Mouse (Mus musculus): ENCODE measurements at regions not wholly inside any gene's neighbourhood (a gene's known extent, or its start where the extent isn't known, plus 50 kb on each side); places are given as distances from the start of the nearest gene placed in this dataset.

DNA sequence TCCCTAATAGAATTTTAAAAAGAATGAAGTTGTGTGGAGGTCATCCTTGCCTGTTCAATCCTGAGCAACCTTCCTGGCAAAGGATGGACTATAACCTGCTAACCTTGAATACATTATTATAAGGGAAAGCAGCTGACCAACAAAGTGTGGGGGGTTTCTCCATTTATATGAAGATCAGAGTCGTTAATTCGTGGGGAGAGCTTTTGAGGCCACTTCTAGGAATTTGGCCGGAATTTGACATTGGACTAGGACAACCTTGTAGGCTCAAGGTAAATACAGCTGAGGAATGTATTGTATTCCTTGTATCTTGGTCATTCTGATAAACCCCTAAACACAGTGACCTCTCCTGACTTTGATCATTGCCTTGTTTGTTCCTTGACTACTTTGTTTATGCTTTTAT is 56.9 kb downstream of the Klf4 start:
- no peak for DNase-seq (ENCODE audit: low spot score)

DNA sequence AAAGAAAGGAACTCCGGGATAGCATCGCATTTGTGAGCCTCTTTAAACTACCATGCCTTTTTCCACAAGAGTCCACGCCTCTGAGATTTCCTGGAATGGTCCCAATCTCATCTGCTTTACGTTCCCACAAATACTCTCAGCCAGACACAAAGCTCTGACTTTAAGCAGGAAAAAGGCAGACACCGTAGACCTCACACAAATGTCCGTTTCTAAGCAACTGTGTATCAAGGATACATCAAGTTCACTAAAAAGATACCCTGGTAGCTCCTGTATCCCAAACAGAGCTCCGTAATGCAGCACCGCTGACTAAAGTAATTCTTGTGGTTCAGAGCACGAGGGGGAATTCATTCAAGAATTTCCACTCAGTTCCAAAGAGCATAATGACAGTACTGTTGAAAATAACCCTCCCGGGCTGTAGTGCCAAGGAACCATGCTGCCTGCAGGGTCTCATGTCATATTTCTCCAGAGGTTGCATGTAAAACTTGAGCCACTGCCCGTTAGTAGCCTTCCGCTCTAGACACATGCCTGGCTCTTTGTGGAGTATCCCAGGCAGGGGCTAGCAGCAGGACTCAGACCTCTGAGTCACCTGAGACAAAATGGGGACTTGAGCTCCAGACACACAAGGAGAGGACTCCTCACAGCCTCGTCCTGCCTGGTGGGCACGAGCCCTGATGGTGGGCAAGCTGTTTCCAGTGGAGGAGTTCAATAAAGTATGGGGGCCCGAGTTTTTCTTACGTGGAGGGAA is 58.0 kb downstream of the Klf4 start:
- DNase-seq (ENCODE audit: low spot score): no peak

DNA sequence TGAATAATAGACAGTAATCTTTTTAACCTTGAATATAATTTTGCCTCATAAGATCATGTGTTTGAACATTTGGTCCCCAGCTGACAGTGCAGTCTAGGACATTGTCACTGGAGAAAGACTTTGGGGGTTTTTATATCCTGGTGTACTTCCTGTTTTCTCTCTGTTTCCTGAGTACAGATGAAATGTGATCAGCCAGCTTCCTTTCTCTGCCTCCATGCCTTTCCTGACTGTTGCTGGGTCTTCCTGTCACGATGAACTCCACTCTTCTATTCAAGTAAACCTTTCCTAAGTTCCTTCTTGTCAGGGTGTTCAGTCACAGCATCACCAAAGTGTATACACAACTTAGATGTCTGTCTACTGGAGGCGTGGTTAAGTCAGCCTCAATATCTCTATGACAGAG is 59.6 kb downstream of the Klf4 start:
- no peak for DNase-seq (ENCODE audit: low spot score)

DNA sequence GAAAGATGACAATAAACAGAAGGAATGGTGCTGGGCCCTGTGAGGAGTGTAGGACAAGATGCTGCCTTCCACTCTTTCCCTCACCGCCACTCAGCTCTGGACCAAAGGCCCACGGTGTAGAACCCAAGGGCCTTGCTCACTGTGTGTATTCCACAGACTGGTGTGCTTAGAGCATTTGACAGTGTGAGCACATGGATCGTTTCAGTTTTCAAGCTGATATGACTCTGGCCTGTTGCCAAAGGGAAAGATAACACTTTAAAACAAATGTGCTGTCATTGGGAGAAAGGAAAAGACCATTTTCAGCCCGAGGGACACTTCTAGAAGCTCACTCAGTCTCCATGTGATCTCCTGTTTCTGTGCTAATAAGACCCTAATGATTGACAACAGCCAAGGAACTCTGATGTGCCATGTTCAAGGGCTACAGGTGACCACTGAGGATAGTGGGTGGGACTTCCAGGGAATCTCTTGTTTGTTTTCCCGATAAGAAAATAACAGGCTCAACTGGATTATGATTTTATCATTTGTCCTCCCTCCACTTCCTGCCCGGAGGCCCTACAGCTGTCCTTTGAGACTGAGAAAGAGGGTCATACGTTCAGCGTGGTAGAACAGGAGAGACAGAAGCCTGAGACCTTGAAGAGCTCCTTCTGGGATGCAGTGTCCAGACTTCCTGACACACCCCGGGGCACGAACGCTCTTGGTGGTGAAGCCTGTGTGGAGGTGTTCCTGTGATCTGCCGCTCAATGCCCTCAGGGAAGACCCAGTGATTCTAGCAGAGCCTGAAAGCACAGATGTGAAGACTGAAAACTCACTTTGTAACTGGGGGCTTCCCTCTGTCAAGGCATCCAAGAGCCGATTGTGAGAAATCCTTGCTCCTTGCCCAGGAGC is 61.2 kb downstream of the Klf4 start:
- no peak for DNase-seq (ENCODE audit: low spot score)

DNA sequence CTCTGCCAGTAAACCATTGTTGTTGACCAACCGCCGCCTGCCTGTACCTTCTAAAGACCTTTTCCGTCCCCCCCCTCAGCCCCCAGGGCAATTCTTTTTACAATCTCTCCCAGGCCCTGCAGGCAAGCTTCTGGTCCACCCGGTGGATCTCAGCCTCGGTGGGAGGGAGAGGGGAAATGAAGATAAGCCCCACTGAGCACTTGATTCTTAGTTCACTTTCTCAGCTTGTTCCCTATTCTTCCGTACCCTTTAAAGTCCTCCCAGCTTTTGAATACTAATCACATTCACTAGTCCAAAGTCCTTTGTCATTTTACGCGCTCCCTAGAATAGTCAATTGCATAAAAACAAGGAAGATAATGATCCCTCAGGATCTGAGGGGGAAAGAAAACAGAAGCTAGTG is 68.1 kb downstream of the Klf4 start:
- DNase-seq (ENCODE audit: low spot score): no peak

DNA sequence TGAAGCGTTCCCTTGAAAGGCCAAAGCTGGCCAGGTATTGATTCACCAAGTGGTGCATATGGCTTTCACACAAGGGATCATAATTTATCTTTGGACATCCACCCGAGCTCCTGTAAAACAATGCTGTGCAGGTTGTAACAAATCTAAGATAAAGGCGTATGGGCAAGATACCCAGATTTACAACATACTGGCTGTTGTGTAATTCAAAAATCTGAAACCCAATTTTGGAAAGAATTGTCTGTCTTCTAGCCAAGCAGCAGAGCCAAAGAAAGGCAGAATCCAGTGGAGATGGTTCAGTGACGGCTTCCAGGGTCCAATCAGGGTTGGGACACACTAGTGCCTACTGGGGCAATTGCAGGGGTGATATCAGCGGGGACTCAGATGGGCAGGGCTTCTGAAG is 70.3 kb downstream of the Klf4 start:
- DNase-seq (ENCODE audit: low spot score): peak; percentile 36

DNA sequence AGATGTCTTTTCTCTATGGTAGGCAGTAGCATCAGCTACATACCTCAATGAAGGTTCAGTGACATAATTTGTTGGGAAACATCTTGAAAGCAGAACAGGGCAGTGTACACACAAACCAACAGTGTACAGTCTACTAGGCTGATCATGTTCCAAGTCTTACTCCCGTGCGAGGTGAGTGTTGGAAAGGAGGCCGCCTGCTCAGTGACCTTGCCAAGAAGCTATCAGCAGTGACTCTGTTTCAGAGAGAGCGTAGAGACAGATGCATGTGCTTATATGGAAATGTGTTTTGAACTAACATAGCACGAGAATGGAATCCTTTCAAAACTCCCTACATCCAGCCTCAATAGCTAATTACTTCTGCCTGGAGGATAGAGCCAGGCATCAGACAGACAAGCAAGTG is 78.4 kb downstream of the Klf4 start:
- DNase-seq (ENCODE audit: low spot score): no peak

DNA sequence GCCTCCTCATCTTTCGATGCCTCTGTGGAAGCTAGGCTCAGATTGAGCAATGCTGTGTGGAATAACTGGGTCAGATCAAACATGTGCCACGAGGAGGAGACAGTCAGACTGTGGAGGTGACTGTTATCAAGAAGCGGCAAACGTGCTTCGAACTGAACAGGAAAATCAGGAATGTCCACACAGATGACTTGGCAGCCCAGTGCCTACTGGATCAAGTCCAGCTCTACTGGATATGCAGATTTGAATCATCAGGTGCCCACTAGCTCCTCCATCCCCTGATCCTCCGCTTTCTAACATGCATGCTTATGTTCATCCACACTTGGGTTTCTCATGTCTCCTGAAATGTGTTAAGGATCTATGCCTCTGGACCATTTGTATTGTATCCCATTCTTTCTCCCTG is 79.7 kb downstream of the Klf4 start:
- DNase-seq (ENCODE audit: low spot score): no peak

DNA sequence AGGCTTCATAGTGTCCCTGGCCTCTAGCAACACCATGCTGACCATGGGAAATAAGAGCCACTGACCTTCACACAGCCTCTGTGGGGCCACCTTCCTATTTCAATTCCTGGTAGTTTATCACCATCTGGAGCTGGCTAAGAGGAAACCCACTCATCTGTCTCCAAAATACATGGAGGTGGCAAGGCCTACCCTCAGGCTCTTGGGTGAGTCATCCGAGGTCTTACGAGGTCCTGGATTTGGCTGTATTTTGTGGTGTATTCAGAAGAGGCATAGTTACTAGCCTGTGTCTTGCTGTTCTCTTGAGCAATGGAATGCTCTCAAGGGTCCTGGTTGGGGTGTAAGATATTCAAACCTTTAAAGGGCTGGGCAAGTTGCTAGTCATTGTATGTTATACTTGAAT is 80.6 kb downstream of the Klf4 start:
- DNase-seq (ENCODE audit: low spot score): no peak

DNA sequence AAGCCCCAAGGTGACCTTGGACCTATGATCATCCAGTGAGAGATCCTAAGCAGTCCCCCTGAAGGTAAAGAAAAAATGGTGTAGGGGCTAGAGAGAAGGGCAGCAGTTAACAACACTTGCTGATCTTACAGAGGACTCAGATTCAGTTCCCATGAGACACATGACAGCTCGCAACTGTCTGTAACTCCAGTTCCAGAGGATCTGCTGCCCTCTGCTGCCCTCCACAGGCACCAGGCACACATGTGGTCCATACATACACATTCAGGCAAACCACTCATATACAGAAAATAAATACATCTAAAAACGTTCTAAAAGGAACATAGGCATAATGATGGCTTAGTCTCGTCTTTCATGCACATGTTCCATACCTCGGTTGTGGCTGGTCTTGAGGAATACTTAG is 81.2 kb downstream of the Klf4 start:
- no peak for DNase-seq (ENCODE audit: low spot score)

DNA sequence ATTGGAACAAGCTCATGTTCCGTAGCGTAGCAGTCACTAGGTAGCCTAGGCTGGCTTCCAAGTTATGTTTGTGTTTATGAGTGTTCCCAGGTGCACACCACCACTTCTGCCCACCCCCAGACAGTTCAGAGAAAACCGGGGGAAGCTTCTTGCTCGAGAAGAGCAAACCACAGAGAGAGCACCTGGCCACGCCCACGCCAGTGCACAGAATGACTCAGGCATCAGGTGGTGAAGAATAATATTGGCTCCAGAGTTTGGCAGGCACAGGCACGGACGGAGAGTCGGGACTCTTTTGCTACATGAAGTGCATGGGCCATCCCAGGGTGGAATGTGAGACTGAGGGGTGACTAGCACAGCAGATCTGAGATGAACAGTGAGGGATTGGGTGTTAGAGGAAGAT is 88.8 kb downstream of the Klf4 start:
- no peak for DNase-seq (ENCODE audit: low spot score)

DNA sequence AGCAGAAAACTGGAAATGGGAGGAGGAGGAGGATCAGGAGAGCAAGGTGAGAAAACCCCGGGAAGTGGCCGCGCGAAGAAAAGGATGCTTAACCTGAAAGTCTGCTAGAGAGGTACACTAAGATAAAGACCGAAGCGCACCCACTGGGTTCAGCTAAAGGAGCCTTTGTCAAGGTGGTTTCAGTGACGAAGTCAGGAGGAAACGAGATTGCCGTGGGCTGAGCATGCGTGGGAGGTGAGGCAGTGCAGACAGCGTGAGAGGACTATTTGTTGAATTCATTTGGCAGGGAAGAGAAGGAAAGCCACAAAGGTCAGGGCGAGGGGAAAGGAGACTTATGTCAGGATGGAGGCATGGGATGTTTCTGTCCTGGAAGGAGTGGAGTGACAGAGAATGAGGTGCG is 90.2 kb downstream of the Klf4 start:
- no peak for DNase-seq (ENCODE audit: low spot score)

All from gastrocnemius, adult 18-20 months (tissue).